In genomic region chr3:107761446-107761845, GRCm38 (mm10) we compare ENCODE assay signal across 25 mouse cellular contexts.
"Had no signal": no experiment of that assay in that cellular context is flagged by ENCODE, and none has a peak within 500 bp of the region (broad histone marks: within the 10 kb centered on the region; RNA-seq: fewer than 3 reads in every experiment).

No protein-coding gene starts in this region.

- H3K9ac ChIP-seq: embryonic facial prominence, embryonic 13.5 days; embryonic facial prominence, embryonic 15.5 days; forebrain, embryonic 12.5 days; forebrain, embryonic 15.5 days; forebrain, postnatal 0 days had no signal

- DNase-seq: cerebellum, adult 9-11 months; cerebellum, postnatal 10 days; cerebellum, postnatal 14 days; cerebellum, postnatal 25 days; cerebellum, postnatal 36 days; embryo, embryonic 11 days; forebrain, postnatal 0 days; gastrocnemius, adult 2 months; gastrocnemius, postnatal 10 days; gastrocnemius, postnatal 14 days; gastrocnemius, postnatal 25 days; gastrocnemius, postnatal 36 days; heart, adult 11 months; heart, adult 18-20 months; heart, adult 2 months had no signal

- H3K4me3 ChIP-seq: embryonic facial prominence, embryonic 12.5 days; embryonic facial prominence, embryonic 13.5 days; embryonic facial prominence, embryonic 15.5 days; erythroblast, embryonic 14.5 days; forebrain, embryonic 10.5 days; forebrain, embryonic 12.5 days; forebrain, embryonic 13.5 days; forebrain, embryonic 15.5 days; gastrocnemius, adult 2 months; heart, adult 2 months had no signal

- H3K36me3 ChIP-seq: embryonic facial prominence, embryonic 10.5 days; embryonic facial prominence, embryonic 12.5 days; embryonic facial prominence, embryonic 15.5 days; forebrain, embryonic 10.5 days; forebrain, embryonic 12.5 days; forebrain, embryonic 15.5 days had no signal

- H3K27ac ChIP-seq: embryonic facial prominence, embryonic 13.5 days; forebrain, embryonic 13.5 days; forebrain, embryonic 15.5 days had no signal

- H3K9me3 ChIP-seq: embryonic facial prominence, embryonic 10.5 days; embryonic facial prominence, embryonic 12.5 days; embryonic facial prominence, embryonic 13.5 days; embryonic facial prominence, embryonic 15.5 days; forebrain, embryonic 10.5 days; forebrain, embryonic 12.5 days; forebrain, embryonic 13.5 days; forebrain, embryonic 15.5 days had no signal

- ATAC-seq: forebrain, embryonic 13.5 days; forebrain, embryonic 15.5 days; forebrain, embryonic 16.5 days; forebrain, postnatal 0 days had no signal

- H3K27me3 ChIP-seq: embryonic facial prominence, embryonic 12.5 days; embryonic facial prominence, embryonic 13.5 days; embryonic facial prominence, embryonic 15.5 days; forebrain, embryonic 15.5 days had no signal
